Mouse (Mus musculus) bone marrow, adult 2 months (tissue): ENCODE measurements around the gene Iqcd. TPM values are rescaled to one million over a fixed set of nuclear protein-coding genes. Genes with fewer than 3 reads are reported as not detected.

Experiments
- H3K27ac ChIP-seq: fragments of 200-500 bp; 2 replicates; pipeline ENCODE4 v1.5.1; 2012; ENCODE audit warnings: low read depth, mild to moderate bottlenecking, control low read depth, inconsistent platforms, low read length; ENCODE audit not compliant: control insufficient read depth, poor library complexity, insufficient read depth
- H3K4me1 ChIP-seq: fragments of 200-500 bp; 2 replicates; pipeline ENCODE4 v1.6.1; 2011; ENCODE audit warnings: low read length; ENCODE audit not compliant: control insufficient read depth, insufficient read depth
- H3K4me3 ChIP-seq: fragments of 200-500 bp; replicated peaks from 2 replicates; pipeline ENCODE3; 2011; ENCODE audit warnings: mild to moderate bottlenecking, low read depth, low read length, control low read depth; ENCODE audit not compliant: control insufficient read depth
- CTCF ChIP-seq: fragments of 200-500 bp; IDR thresholded peaks from 2 replicates; pipeline ENCODE4 v1.5.1; 2011; ENCODE audit warnings: low read length, control low read depth; ENCODE audit not compliant: control insufficient read depth, insufficient read depth
- POLR2A ChIP-seq: fragments of 200-500 bp; IDR thresholded peaks from 2 replicates; pipeline ENCODE4 v1.6.1; 2011; ENCODE audit warnings: low read depth, mild to moderate bottlenecking, control low read depth, low read length, borderline replicate concordance; ENCODE audit not compliant: control insufficient read depth
- WGBS: fragments of 180-500 bp; shearing (Covaris S2); methylation state at CpG from one replicate; pipeline ENCODE4 v1.1.7; 2018; 5-methylcytosine and 5-hydroxymethylcytosine counted together
- polyA plus RNA-seq: library from polyadenylated mRNA; stranded (reverse); fragments of >200 nt; gene quantifications from 2 replicates; pipeline ENCODE4 v1.2.4, GENCODE M21; 2011; ENCODE audit warnings: low replicate concordance; ENCODE audit not compliant: missing spikeins, insufficient read depth, insufficient read length

The Iqcd gene
- polyA plus RNA-seq, 1 experiment, result 7.2 TPM

GRCm38 (mm10) chr5:120562956-120563913, 25.6 kb upstream of the Iqcd start:
- H3K4me1 ChIP-seq, result peaks cover 1% of the 10 kb centered on the region; the same call in 1 of the 2 replicates
- H3K4me3 ChIP-seq, result no peak overlapping the region
- WGBS, result 62% methylated on average over 28 of the region's 28 CpGs
- H3K27ac ChIP-seq, result no peak overlapping the region
- no peak for TF ChIP-seq POLR2A
- no peak for TF ChIP-seq CTCF

- H3K4me3 ChIP-seq, result no peak overlapping the region
- TF ChIP-seq POLR2A (no peak), CTCF (no peak)
- peaks cover 1% of the 10 kb centered on the region; the same call in 1 of the 2 replicates for H3K4me1 ChIP-seq
- 46% methylated on average over 4 of the region's 4 CpGs for WGBS
- H3K27ac ChIP-seq, result no peak overlapping the region
These were observed 24.9 kb upstream of the Iqcd start for GRCm38 (mm10) chr5:120563914-120564311.

GRCm38 (mm10) chr5:120565171-120565905, 23.5 kb upstream of the Iqcd start:
- Histone ChIP-seq H3K4me3 (no peak overlapping the region), H3K27ac (no peak overlapping the region), H3K4me1 (peaks cover 1% of the 10 kb centered on the region; the same call in 1 of the 2 replicates)
- 84% methylated on average over 15 of the region's 15 CpGs for WGBS
- no peak for TF ChIP-seq CTCF
- no peak for TF ChIP-seq POLR2A

- H3K27ac ChIP-seq, result no peak overlapping the region
- no peak for TF ChIP-seq POLR2A
- no peak for TF ChIP-seq CTCF
- no peak overlapping the region for H3K4me3 ChIP-seq
- 85% methylated on average over 5 of the region's 5 CpGs for WGBS
- H3K4me1 ChIP-seq, result peaks cover 3% of the 10 kb centered on the region
These were observed 22.7 kb upstream of the Iqcd start for GRCm38 (mm10) chr5:120566101-120566500.

GRCm38 (mm10) chr5:120566681-120567252, 22.0 kb upstream of the Iqcd start:
- Histone ChIP-seq H3K27ac (no peak overlapping the region), H3K4me3 (no peak overlapping the region), H3K4me1 (peaks cover 3% of the 10 kb centered on the region)
- 77% methylated on average over 9 of the region's 9 CpGs for WGBS
- no peak for TF ChIP-seq CTCF
- TF ChIP-seq POLR2A, result no peak

GRCm38 (mm10) chr5:120567253-120567701, 21.5 kb upstream of the Iqcd start:
- no peak for TF ChIP-seq POLR2A
- no peak for TF ChIP-seq CTCF
- H3K4me1 ChIP-seq, result peaks cover 2% of the 10 kb centered on the region
- H3K4me3 ChIP-seq, result no peak overlapping the region
- 92% methylated on average over 21 of the region's 21 CpGs for WGBS
- H3K27ac ChIP-seq, result no peak overlapping the region

- no peak for TF ChIP-seq POLR2A
- TF ChIP-seq CTCF, result no peak
- Histone ChIP-seq H3K27ac (no peak overlapping the region), H3K4me1 (peaks cover 2% of the 10 kb centered on the region), H3K4me3 (no peak overlapping the region)
- 93% methylated on average over 14 of the region's 14 CpGs for WGBS
These were observed 21.0 kb upstream of the Iqcd start for GRCm38 (mm10) chr5:120567761-120568211.
